Mouse (Mus musculus): ENCODE data around the gene Acadm.

The Acadm gene

DNA sequence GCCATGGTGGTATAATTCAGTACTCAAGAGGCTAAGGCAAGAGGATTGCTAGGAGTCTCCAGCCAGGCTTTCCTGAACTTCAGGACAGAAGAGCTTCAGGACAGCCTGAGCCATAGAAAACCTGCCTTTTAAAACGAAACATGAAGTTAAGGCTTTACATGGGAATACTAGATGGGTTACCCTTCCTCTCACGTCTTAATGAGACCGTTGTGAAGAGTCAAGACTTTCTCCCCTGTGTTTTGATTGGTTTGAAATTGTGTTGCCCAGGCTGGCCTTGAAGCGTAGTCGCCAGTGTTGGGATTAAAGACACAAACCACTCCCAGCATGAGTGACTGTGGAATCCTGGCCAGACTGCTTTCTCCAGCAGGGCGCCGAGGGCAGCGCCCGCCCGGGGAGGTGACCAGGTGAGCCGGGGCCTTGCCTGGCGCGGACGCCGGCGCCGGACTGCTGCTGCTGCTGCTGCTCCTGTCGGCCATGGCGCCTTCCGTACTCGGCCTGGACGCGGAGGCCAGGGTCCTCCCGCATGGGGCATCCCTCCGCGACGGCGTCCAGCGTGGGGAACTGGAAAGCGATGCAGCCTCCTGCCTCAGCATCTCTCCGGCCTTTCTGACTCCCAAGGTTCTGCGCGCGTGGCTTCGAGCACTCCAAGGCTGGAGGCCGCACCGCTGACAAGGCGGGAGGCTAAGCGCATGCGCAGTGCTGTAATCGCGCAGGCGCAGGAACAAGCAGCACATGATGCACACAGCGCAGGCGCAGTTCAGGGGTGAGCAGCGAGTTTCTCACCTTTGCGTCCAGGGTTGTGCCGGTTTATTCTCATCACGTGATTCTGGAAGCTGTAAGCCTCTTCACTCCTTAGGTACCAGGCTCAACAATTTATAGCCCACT, 38.9 kb downstream of the Acadm start:
- DNase-seq (ENCODE audit: extremely low read depth, insufficient read length, low spot score): peak; percentile 58

DNA sequence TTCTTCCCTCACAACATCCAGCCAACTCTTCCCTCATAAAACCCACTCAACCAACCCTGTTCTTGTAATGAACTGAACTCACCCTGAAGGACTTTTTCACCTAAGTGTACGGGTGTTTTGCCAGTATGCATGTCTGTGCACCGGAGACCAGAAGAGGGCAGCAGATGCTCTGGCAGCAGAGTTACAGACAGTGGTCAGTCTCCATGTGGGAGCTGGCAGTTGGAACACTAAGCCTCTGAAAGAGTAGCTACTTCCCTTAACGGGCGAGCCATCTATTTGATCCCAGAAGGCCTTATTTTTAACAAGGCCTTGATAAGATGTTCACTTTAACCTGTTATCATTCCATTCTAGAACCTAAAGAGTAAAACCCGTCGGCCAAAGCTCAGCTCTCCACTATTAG, 39.8 kb downstream of the Acadm start:
- peak; percentile 41 for DNase-seq (ENCODE audit: extremely low read depth, insufficient read length, low spot score)

DNA sequence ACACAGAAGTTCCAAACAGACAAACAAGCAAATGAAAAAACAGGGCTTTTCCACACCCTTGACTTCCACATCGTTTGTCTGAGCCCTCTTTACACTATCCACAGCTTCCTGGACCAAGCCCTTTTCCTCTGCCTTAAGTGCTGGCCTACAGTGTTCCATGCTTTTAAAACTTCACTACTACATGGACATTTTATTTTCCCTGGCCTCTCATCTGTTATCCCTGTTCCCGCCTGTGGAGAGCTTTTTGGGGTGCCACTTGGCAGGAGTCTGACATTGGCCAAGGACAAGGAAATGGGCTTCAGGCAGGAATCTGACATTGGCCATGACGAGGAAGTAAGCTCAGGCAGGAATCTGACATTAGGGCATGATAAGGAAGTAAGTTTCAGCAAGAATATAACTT, 41.8 kb downstream of the Acadm start:
- no peak for DNase-seq (ENCODE audit: extremely low read depth, insufficient read length, low spot score)

DNA sequence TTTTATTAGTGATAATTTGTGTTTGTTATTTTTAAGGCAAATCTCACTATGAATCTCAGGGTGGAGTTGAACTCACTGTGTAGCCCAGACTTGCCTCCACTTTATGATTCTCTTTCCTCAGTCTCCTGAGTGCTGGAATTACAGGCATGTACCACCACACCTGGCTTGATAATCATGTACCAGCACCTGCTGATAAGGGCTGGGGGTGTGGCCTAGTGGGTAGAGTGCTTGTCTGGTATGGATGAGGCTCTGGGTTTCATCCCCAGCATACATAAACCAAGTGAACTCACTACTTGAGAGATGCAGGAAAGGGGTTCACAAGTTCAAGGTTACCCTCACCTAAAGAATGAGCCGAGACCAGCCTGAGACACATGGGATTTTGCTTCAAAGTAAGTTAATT, 42.5 kb downstream of the Acadm start:
- no peak for DNase-seq (ENCODE audit: extremely low read depth, insufficient read length, low spot score)

DNA sequence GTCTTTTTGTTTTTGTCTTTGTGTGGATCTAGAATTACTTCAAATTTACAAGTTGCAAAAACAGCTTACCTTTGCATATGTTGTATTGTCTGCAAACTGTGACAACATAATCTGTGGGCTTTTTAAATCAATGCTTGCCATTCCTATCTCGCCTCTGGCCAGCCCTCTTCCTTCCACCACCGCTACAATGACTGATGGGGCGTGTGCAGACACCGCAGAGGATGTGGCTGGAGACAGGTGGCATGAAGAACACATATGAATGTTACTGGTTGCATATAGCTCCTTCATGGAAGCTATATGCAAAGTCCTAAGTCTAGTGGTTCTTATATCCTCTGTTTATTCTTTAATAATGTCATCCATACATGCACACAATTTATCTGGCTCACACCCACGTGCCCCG, 47.2 kb downstream of the Acadm start:
- no peak for DNase-seq (ENCODE audit: extremely low read depth, insufficient read length, low spot score)

DNA sequence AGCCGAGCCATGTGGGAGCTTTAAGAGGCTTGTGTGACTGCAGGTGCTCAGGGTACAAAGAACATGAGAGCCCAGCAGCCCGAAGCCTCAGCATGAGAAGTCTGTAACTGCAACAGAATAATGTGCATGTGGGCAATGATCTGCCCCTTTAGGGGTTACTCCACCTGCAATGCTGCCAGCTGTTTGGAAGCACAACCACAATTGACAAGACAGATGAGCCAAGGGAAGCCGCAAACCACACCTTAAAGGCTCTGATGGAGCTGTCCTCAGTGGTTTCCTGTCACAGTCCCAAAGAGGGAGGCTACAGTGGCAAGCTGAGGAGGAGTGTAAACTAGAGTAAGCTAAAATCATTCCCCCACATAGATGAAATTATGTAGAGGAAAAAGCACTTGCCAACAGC, 49.0 kb downstream of the Acadm start:
- DNase-seq (ENCODE audit: extremely low read depth, insufficient read length, low spot score): no peak

DNA sequence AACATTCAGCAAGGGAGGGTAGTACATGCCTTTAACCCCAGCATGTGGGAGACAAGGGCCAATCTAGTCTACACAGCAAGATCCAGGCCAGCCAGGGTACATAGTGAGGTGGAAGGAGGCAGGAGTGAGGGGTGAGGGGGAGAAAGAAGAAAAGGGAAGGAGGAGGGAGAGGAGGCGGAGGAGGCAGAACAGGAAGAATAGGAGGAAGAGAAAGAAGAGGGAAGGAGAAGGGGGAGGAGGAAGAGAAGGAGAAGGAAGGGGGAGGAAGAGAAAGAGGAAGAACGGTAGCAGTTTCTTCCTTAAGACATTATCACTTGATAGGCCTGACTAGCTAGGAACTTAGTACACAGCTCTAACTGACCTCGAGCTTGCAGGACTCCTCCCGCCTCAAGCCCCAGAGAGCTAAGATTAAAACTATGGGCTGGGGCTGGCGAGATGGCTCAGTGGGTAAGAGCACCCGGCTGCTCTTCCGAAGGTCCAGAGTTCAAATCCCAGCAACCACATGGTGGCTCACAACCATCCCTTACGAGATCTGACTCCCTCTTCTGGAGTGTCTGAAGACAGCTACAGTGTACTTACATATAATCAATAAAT, 55.1 kb downstream of the Acadm start:
- no peak for DNase-seq (ENCODE audit: extremely low read depth, insufficient read length, low spot score)

DNA sequence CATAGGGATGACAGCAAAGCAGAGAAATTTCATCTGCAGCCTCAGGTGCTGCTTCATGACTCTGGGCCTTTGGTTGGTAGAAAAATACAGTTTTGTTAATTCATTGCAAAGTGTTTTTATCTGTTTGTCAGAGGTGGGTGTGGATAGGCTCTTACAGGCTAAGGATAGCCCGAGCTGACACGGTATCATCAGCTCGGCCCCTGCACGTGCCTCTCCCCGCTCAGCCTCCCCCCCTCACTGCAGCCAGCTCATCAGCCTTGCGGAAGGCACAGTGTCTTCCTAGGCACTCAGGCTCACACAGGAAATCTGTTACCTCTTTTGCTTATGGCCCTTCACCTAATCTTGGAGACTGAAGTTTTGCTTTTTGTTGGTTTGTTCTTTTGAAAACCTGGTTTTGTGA, 56.3 kb downstream of the Acadm start:
- no peak for DNase-seq (ENCODE audit: extremely low read depth, insufficient read length, low spot score)

DNA sequence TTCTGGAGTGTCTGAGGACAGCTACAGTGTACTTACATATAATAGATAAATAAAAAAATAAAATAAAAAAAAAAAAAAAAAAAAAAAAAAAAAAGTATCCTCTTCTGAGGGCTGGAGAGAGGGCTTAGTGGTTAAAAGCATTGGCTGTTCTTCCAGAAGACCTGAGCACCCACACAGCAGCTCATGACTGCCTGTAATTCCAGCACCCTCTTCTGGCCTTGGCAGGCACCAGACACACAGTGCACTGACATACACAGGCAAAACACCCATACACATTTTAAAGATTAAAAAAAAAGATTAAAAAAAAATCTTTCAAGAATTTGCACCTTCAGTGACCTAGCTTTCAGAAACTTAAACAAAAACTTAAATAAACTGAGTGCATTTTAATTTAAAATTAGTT, 58.1 kb downstream of the Acadm start:
- no peak for DNase-seq (ENCODE audit: extremely low read depth, insufficient read length, low spot score)
